Mouse (Mus musculus) T-helper 2 cell (primary cell): ENCODE measurements at regions not wholly inside any gene's neighbourhood (a gene's known extent, or its start where the extent isn't known, plus 50 kb on each side); places are given as distances from the start of the nearest gene placed in this dataset.

Source experiments
- in situ Hi-C: fragments of 300-600 bp; cut with MboI, MseI; formaldehyde crosslinking; loops from one replicate; pipeline ENCODE4 v1.15.1; 2025; ENCODE audit warnings: high pct_unique_total_duplicates

DNA sequence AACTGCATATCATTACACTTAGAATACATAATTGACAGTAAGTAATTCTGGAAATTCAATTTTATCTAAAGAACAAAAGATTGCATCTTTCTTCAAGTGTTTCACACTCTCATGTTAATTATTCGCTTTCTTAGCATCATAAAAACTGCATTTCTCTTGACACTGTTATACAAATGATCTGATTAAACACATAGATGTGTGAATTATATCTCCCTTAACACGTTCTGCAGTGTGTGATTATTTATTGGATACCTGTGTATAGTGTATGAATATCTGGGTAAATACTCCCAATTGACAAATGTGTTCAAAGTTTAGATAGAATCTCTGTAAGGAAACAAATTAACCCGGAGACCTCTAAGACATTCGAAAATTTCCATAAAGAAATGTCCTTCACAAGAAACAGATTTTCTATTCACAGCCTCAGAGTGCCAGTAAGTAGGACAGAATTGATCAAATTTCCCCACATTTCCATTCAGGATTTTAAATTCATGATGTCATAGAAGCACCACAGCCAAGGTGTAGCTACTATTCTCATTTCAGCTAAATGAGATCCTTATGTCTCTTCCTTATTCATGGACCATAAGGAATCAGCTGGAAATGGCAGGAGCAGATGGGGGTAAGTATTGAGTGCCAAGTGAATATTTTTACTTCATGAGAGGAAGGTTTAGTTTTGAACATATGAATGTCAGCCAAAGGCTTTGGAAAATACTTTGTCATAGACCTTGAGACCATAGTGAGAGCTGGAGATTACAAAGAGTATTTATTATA lies 2231.6 kb downstream of the Pcdh9 start:
- in situ Hi-C loops = no loop called here

DNA sequence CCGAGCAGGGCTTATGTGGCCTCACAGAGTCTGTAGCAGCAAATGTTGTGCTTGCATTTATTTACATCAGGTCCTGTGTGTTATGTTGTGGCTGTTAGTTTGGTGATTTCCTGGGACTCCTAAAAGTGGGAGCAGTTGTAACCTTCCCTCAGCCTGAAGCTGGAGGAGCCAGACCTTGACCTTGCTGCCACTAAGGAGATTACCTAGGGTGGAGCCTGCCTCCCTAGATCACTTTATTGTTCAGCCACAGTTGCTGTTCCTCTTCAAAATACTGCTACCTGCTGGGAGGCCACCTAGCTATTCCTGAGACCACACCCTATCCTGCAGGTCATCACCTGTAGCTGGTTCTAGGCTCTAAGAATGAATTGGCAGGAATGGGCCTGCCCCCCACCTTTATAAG lies 2234.5 kb downstream of the Pcdh9 start:
- in situ Hi-C loops = no loop called here

DNA sequence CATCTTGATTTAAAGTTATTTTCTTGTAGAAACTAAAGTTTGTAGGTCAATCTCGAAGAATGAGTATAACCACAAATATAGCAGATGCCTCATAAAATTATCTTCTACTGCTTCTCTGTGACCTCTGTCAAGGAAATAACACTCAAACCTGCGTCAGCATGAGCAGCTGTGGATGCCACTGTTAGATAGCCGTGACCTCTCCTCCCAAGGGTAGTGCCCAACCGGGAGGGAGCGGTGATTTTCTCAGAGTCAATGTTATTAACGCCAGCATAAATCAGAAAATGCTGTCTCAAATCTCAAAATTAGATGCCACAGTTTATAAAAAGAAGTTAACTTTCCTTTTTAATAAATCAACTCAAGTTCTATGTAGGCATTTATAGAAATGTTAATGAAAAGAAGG lies 2259.5 kb downstream of the Pcdh9 start:
- in situ Hi-C loops = loop anchor here (10.0 kb wide), 1 partner anchor 924 kb away; no protein-coding TSS in a partner anchor

GRCm38 (mm10) chr14:91614391-91614790 lies 2276.1 kb downstream of the Pcdh9 start:
- in situ Hi-C loops = no loop called here

DNA sequence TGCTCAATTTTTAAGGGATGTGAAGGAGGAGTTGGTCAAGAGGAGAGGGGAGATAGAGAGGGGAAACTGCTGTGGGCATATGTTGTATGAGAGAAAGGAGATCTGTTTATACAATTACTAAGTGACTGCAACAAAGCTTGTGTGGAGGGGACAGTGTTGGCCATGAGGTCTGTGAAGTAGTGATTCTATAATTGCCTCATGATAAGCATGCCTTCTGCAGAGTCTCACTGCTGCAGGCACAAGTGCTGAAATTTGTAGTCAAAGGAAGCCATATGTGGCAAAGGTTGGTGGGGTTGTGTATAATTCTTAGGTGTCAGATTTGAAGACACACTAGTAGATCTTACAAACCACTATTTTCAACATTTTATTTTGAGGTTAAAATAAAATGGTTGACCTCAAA lies 2285.9 kb downstream of the Pcdh9 start:
- in situ Hi-C loops = no loop called here

GRCm38 (mm10) chr14:91582462-91582861 lies 2308.0 kb downstream of the Pcdh9 start:
- in situ Hi-C loops = no loop called here

- in situ Hi-C loops = no loop called here
These were observed 2308.6 kb downstream of the Pcdh9 start for GRCm38 (mm10) chr14:91581684-91582424.

DNA sequence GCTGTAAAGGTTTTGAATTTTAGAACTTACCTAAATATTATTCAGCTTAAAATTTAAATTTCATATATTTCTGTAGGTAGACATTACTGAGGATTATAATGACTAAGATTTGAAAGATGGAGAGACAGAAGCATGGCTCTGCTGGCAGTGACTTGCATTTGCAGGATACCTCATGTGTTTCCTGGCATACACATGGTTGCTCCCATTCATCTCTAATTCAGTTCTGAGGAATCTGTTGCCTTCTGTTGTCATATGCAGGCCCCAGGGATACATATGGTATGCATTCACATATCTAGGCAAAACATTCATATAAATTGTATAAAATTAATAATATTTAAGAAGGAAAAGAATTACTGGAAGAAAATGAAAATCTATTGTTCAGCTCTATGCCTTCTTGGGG lies 2321.4 kb downstream of the Pcdh9 start:
- in situ Hi-C loops = no loop called here

- in situ Hi-C loops = no loop called here
These were observed 2351.3 kb downstream of the Pcdh9 start for GRCm38 (mm10) chr14:91539181-91539580.

- in situ Hi-C loops = no loop called here
These were observed 2355.5 kb downstream of the Pcdh9 start for GRCm38 (mm10) chr14:91534931-91535330.

DNA sequence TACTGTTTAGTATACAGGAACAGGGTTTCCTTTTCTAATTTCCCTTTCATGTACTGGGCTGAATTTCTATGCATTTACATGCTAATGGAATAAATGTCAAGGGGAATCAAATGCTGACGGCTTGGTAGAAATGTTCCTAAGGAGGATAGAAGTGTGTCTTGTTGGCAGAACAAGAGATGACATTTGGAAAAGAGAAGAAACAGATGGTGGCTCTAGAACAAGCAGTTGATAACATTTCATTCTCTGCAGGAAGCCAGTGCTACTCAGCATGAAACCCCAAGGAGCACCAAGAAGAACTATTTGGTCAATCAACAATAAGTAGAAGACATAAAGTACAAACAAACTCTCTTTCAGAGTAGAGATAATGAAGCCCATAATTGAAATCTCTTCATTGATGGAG lies 2392.0 kb downstream of the Pcdh9 start:
- in situ Hi-C loops = no loop called here

- in situ Hi-C loops = no loop called here
These were observed 2412.1 kb downstream of the Pcdh9 start for GRCm38 (mm10) chr14:91478358-91478870.

DNA sequence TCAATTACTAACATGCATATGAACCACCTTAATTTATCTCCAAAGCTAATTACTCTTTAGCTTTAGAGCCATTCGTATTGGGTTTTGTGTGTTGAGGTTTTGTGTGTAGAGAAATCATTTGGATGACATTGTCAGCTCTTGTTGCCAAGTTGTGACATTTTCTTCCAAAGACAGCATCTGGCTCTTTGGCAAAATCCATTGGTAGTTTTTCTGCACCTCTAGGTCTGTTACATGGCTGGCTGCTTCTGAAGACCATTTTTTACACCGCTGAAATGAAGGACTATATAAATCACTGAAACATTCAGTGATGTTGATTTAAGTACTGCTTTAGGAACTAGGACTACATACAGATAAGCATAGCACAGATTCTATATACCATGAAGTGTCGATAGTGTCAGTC lies 2426.6 kb downstream of the Pcdh9 start:
- in situ Hi-C loops = no loop called here

DNA sequence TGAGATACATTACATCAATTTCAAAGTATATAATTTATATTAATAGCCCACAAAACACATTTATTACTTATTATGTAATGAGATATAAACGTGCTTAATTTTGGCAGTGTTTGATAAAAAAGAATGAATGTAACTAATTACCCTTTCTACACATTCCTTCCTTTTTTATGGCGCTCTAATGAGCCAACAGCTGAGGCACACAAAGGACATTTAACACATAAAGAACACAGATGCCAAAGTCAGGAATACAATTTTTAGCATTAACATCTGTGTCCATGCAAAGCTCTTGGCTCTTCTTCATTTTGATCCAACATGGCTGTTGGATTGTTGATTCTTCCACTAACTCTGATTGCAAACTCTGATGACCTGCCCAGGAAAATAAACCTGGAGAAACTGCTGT lies 2427.8 kb downstream of the Pcdh9 start:
- in situ Hi-C loops = no loop called here

DNA sequence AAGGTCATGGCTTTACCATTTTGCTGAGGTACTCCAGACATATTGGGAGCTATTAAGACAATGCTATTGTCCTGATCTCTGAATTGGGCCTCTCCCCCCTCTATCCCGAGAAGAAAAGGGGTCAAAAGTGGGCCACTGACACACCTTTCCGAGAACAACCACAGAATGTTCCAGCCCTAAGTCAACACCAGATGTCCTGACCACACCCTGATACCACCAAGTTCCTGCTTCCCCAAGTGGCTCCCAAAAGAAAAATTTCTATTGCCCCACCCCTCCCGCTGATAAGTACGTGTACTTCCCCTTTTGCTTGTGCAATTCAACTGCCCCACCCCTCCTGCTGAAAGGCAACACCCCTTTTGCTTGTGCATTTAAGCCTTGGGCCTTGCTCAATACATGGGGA lies 2431.7 kb downstream of the Pcdh9 start:
- in situ Hi-C loops = no loop called here
